Mouse (Mus musculus) G1E (cell line): ENCODE measurements around the gene Shisa4.

Experiments used
- CTCF ChIP-seq: IDR thresholded peaks from 2 replicates; pipeline ENCODE4 v1.5.1; 2012; ENCODE audit warnings: low read depth, low read length, inconsistent platforms, mixed read lengths
- GATA1 ChIP-seq: IDR thresholded peaks from 2 replicates; pipeline ENCODE4 v1.6.1; 2012; ENCODE audit warnings: borderline replicate concordance, low read length, inconsistent platforms, mixed read lengths
- GATA2 ChIP-seq: IDR thresholded peaks from 2 replicates; pipeline ENCODE4 v1.6.1; 2012; ENCODE audit warnings: low read depth, low read length, inconsistent platforms, borderline replicate concordance
- POLR2AphosphoS5 ChIP-seq: IDR thresholded peaks from 2 replicates; pipeline ENCODE4 v1.6.1; 2012; ENCODE audit warnings: low read depth, low read length, inconsistent platforms; ENCODE audit not compliant: insufficient replicate concordance
- TAL1 ChIP-seq: conservative IDR thresholded peaks from 2 replicates; pipeline ENCODE4 v1.6.1; 2012; ENCODE audit warnings: low read depth, low read length, inconsistent platforms, mixed read lengths

DNA sequence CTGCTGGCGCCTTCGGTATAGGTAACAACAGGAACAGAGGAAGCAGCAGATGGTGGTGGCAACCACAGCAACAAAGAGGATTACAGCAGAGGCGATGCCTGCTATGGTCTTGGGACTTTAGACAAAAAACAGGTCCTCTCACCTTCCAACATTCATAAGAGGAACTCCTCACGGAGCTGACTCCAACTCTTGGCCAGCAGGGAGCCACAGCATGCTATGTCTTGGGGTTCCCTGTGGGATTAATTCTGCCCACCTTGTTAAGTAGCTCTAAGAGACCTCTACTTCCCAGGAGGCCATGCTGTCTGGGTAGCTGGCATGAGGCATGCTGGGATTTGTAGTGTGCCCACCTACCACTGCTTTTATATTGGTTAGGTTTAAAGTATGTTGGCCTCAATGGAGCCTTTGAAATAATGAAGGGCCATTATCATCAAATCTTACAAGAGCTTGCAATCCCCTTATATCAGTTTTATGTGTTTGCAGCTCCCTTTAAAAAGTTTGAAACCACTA lies 1.8 kb downstream of the Shisa4 start:
- TF ChIP-seq CTCF: no peak
- no peak for TF ChIP-seq GATA1
- TF ChIP-seq TAL1: no peak
- TF ChIP-seq GATA2: no peak
- no peak for TF ChIP-seq POLR2AphosphoS5
